Comparison of ENCODE assay signal across 22 mouse cellular contexts in genomic region chr2:124478526-124478925, GRCm38 (mm10).
DNase-seq lines count a peak whose midpoint lies in the region; ATAC-seq lines count a peak whose summit lies in the region.
"Had no signal": no experiment of that assay in that cellular context is flagged by ENCODE, and none has a peak within 500 bp of the region (broad histone marks: within the 10 kb centered on the region; RNA-seq: fewer than 3 reads in every experiment).

No protein-coding gene starts in this region.

- no peak overlapping the region for H3K9ac ChIP-seq in lung, embryonic 15.5 days
- H3K9ac ChIP-seq: embryonic facial prominence, embryonic 13.5 days; embryonic facial prominence, embryonic 15.5 days; forebrain, embryonic 12.5 days had no signal

- no peaks in the 10 kb centered on the region for H3K27me3 ChIP-seq in heart, embryonic 10.5 days (ENCODE audit: insufficient read depth, poor library complexity, severe bottlenecking)
- H3K27me3 ChIP-seq in lung, embryonic 15.5 days, result no peaks in the 10 kb centered on the region
- H3K27me3 ChIP-seq: embryonic facial prominence, embryonic 13.5 days; embryonic facial prominence, embryonic 15.5 days; forebrain, embryonic 12.5 days had no signal

- no peaks in the 10 kb centered on the region for H3K9me3 ChIP-seq in heart, embryonic 10.5 days
- H3K9me3 ChIP-seq in lung, embryonic 15.5 days, result no peaks in the 10 kb centered on the region
- H3K9me3 ChIP-seq: embryonic facial prominence, embryonic 13.5 days; embryonic facial prominence, embryonic 15.5 days; forebrain, embryonic 10.5 days; forebrain, embryonic 12.5 days had no signal

- no peak overlapping the region for H3K4me2 ChIP-seq in lung, embryonic 15.5 days
- H3K4me2 ChIP-seq: embryonic facial prominence, embryonic 13.5 days; embryonic facial prominence, embryonic 15.5 days; forebrain, embryonic 12.5 days had no signal

- H3K4me3 ChIP-seq in heart, embryonic 10.5 days, result no peak overlapping the region
- no peak overlapping the region for H3K4me3 ChIP-seq in lung, embryonic 15.5 days
- H3K4me3 ChIP-seq: embryonic facial prominence, embryonic 13.5 days; embryonic facial prominence, embryonic 15.5 days; erythroblast, embryonic 14.5 days; forebrain, embryonic 10.5 days; forebrain, embryonic 12.5 days had no signal

- 76% methylated on average over 4 of the region's 4 CpGs for WGBS in heart, embryonic 10.5 days
- WGBS in lung, embryonic 15.5 days, result 48% methylated on average over 4 of the region's 4 CpGs

- peak; percentile 17 for DNase-seq in adrenal gland, adult 8-10 months
- DNase-seq in adrenal gland, postnatal 25 days, result no peak
- peak; percentile 71 for DNase-seq in heart, adult 11 months
- DNase-seq in heart, embryonic 10.5 days (ENCODE audit: low spot score), result no peak
- DNase-seq in lung, adult 18-20 months, result no peak
- DNase-seq in lung, postnatal 10 days, result peak; percentile 18
- no peak for DNase-seq in lung, postnatal 14 days
- DNase-seq: cerebellum, adult 11 months; cerebellum, adult 18-20 months; cerebellum, adult 8-10 months; cerebellum, adult 9-11 months; cerebellum, postnatal 14 days; cerebellum, postnatal 36 days; embryo, embryonic 11 days had no signal

- H3K27ac ChIP-seq in heart, embryonic 10.5 days, result no peak overlapping the region
- no peak overlapping the region for H3K27ac ChIP-seq in lung, embryonic 15.5 days
- H3K27ac ChIP-seq: embryonic facial prominence, embryonic 13.5 days; embryonic facial prominence, embryonic 15.5 days; forebrain, embryonic 10.5 days; forebrain, embryonic 12.5 days had no signal

- peak; percentile 76; the same call in 1 of the 2 replicates for ATAC-seq in lung, embryonic 15.5 days (ENCODE audit: borderline replicate concordance, extremely low read depth, low FRiP score, low TSS enrichment)
- ATAC-seq: forebrain, embryonic 14.5 days; forebrain, embryonic 16.5 days had no signal

- no peaks in the 10 kb centered on the region for H3K36me3 ChIP-seq in heart, embryonic 10.5 days
- no peaks in the 10 kb centered on the region for H3K36me3 ChIP-seq in lung, embryonic 15.5 days
- H3K36me3 ChIP-seq: embryonic facial prominence, embryonic 13.5 days; embryonic facial prominence, embryonic 15.5 days; forebrain, embryonic 10.5 days; forebrain, embryonic 12.5 days had no signal

- H3K4me1 ChIP-seq in heart, embryonic 10.5 days, result peaks cover 3% of the 10 kb centered on the region; the same call in 1 of the 2 replicates
- 0 out of 2 replicates have a peak, but pooled peaks cover 6% of the 10 kb centered on the region for H3K4me1 ChIP-seq in lung, embryonic 15.5 days
- H3K4me1 ChIP-seq: embryonic facial prominence, embryonic 13.5 days; embryonic facial prominence, embryonic 15.5 days; forebrain, embryonic 10.5 days; forebrain, embryonic 12.5 days had no signal

Comparison
In these comparisons a context has a peak if more than half of its experiments do, and no peak if none do; other contexts are left out.
1. DNase-seq: peak in adrenal gland, adult 8-10 months (single experiment), heart, adult 11 months (single experiment) and lung, postnatal 10 days (single experiment); none in adrenal gland, postnatal 25 days (single experiment), heart, embryonic 10.5 days (single experiment), lung, adult 18-20 months (0 of 2) and lung, postnatal 14 days (single experiment).